Mouse (Mus musculus): Measurements from ENCODE around the gene Mroh2a.
"Not testable (repeated sequence)": the region's sequence is repeated elsewhere in the genome, so short reads cannot be mapped to it uniquely, and the experiment has no call there.

Mroh2a gene

DNA sequence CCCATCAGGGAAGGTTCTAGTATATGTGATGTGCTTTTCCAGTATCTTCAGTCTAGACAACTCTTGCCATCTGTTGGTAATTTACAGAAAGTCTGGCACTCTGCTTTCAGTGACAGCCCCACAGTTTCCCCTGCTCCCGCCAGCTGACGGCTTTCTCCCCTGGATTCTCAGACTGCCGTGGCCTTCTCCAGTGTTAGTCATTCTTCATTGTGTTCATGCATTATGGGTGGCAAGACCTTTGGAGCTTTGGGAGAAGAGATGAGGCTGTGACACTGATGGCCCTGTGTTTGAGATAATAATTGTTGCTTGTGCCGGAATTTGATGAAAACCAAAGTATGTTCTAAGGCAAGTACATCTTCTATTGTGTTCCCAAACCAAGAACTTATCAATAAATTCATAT, 8.2 kb upstream of the Mroh2a start:
- no peak for DNase-seq (ENCODE audit: low spot score in 2 of 2)

- DNase-seq (ENCODE audit: low spot score in 2 of 2), result no peak
Observed at GRCm38 (mm10) chr1:88219054-88219453, 7.7 kb upstream of the Mroh2a start.

- peak in 1 of 2 experiments; percentile 14 for DNase-seq (ENCODE audit: low spot score in 2 of 2)
Observed at GRCm38 (mm10) chr1:88220336-88220735, 6.5 kb upstream of the Mroh2a start.

GRCm38 (mm10) chr1:88222216-88222615, 4.6 kb upstream of the Mroh2a start:
- no peak for DNase-seq (ENCODE audit: low spot score in 2 of 2)

- DNase-seq (ENCODE audit: low spot score in 2 of 2), result not testable (repeated sequence)
Observed at GRCm38 (mm10) chr1:88223011-88223515, 3.7 kb upstream of the Mroh2a start.

GRCm38 (mm10) chr1:88223591-88223990, 3.2 kb upstream of the Mroh2a start:
- no peak for DNase-seq (ENCODE audit: low spot score in 2 of 2)

DNA sequence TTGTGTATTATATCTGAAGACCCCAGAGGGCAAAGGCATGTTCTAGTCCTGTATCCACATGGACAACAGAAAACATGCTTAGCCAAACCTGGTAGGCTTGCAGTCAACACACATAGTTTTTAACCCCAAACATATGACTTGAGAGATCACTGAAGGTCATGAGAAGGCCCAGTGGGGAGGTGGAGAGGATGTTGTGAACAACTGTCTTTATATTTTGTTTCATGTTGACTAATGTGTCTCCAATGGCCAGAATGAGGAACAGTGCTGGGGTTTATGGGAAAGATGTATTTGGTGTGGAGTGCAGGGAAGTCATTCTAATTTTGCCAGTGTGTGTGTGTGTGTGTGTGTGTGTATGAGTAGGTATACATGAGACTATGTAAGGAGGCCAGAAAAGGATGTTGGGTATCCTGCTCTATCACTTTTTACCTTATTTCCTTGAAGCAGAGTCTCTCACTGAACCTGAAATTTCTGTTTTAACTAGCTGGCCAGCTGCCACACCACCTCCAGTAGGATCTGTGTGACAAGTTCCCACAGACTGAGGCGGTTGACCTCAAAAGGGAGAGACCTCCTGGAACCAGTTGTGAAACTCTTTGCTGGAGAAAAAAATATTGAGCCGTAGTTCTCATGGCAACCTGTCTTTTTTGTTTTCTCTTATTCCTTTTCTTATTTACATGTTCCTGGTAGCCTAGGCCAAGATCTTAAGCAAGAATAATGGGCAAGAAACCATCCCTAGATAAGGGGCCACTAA, 2.6 kb upstream of the Mroh2a start:
- DNase-seq (ENCODE audit: low spot score in 2 of 2), result no peak

GRCm38 (mm10) chr1:88225301-88225700, 1.5 kb upstream of the Mroh2a start:
- not testable (repeated sequence) for DNase-seq (ENCODE audit: low spot score in 2 of 2)

GRCm38 (mm10) chr1:88225741-88226140, 1.0 kb upstream of the Mroh2a start:
- no peak for DNase-seq (ENCODE audit: low spot score in 2 of 2)

GRCm38 (mm10) chr1:88227482-88227881, 696 bp downstream of the Mroh2a start:
- DNase-seq (ENCODE audit: low spot score in 2 of 2), result no peak

DNA sequence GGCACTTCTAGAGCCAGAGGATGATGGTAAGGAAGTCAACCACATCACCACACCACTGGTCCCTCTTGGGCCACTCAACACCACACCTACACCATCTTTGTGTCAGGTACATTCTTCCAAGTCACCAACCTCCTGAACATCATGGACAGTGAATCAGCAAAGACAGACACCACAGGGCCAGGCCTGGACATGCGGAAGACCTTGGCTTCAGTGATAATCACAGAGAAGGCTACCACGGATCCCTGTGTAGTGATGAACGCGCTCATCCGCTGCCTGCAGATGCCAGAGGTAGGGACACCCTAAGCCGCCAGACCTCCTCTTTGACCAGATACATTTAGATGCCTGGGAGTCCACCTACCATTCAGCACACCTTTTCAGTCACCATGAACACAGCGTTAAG, 1.3 kb downstream of the Mroh2a start:
- DNase-seq (ENCODE audit: low spot score in 2 of 2), result peak in 1 of 2 experiments; percentile 31

GRCm38 (mm10) chr1:88229566-88229965, 2.8 kb downstream of the Mroh2a start:
- peak in 1 of 2 experiments; percentile 17 for DNase-seq (ENCODE audit: low spot score in 2 of 2)

- peak in 1 of 2 experiments; percentile 22 for DNase-seq (ENCODE audit: low spot score in 2 of 2)
Observed at GRCm38 (mm10) chr1:88229986-88230385, 3.2 kb downstream of the Mroh2a start.

DNA sequence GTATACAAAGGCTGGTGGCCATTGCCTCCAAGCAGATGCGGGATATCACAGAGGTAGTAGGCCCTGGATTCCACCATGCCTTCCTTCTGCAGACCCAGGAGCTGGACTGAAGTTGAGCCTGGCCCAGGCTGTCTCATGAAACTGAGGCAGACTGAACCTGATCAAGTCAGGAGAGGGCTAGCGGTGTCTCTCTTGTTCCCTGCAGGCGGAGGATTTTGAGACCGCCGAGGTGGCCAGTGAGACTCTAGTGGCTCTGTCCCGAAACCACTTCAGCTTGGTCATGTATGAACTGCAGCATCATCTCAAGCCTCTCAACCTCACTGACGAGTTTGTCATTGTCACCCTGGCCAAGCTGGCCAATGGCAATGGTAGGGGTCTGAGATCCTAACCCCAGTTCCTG, 3.6 kb downstream of the Mroh2a start:
- DNase-seq (ENCODE audit: low spot score in 2 of 2), result peak in 1 of 2 experiments; percentile 28

- peak in 1 of 2 experiments; percentile 15 for DNase-seq (ENCODE audit: low spot score in 2 of 2)
Observed at GRCm38 (mm10) chr1:88230981-88231802, 4.4 kb downstream of the Mroh2a start.

GRCm38 (mm10) chr1:88231803-88232499, 5.2 kb downstream of the Mroh2a start:
- peak in 1 of 2 experiments; percentile 26 for DNase-seq (ENCODE audit: low spot score in 2 of 2)

GRCm38 (mm10) chr1:88232664-88233380, 6.0 kb downstream of the Mroh2a start:
- DNase-seq (ENCODE audit: low spot score in 2 of 2), result peak in 1 of 2 experiments; percentile 25

DNA sequence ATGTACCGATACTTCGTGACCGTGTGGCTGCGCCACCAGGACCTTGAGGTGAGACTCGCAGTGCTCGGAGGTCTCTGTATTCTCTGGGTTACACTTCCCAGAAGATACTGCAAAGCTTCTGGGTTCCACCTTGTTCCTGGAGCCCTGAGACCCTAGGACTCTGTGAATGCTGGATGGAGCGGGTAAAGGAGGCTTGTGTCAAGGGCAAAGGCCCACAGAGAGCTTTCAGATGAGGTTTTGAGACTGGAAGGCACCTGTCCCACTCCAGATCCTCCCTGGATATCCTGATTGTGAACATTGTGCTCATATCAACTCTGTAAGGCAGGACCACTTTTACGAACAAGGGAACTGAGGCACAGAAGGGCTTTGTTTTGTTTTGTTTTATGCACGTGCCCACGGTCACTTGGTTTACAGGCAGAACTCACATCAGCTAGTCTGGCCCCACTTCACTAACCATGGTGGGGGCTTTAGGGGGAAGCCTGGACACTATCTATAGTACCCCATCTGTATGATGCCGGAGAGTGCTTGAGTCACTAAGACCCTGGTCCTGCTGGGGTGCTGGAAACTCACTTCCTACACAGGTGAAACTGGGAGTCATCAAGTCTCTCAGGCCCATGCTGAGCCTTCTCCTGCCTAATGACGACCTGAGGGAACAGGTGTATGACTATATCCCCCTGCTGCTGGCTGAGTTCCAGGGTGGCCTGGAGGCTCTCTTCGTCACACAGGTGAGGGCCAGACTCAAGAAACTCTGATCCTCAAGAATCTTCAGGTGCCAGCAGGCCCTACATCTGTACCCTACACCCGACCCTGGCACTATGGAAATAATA, 6.8 kb downstream of the Mroh2a start:
- no peak for DNase-seq (ENCODE audit: low spot score in 2 of 2)

DNA sequence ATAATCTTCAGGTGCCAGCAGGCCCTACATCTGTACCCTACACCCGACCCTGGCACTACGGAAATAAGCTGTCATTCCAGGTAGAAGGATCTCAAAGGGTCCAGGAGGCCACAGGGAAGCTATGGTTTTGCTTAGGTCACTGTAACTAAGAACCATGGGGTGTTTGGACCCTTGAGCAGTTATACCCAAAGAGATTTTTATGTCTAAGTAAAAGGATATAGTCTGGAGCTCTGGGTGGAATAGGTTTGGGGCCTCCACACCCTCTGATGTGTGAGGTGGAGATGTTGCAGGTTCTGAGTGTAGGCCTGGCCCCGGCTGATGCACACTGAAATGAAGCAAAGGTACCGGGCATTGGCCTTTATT, 7.4 kb downstream of the Mroh2a start:
- DNase-seq (ENCODE audit: low spot score in 2 of 2), result no peak

GRCm38 (mm10) chr1:88234646-88235045, 7.9 kb downstream of the Mroh2a start:
- DNase-seq (ENCODE audit: low spot score in 2 of 2), result no peak
